Mouse (Mus musculus): ENCODE results near the gene Olfr808.

GRCm38 (mm10) chr10:129794817-129795216 is 29.5 kb downstream of the Olfr808 start, which contains the start of gene Olfr810:
- no peak for TF ChIP-seq EP300 (IDR thresholded peaks at IDR 0.05)
- TF ChIP-seq CTCF (IDR thresholded peaks at IDR 0.05), result no peak

All from lung, postnatal 0 days (tissue).